Mouse (Mus musculus): Measurements from ENCODE around the gene Tmem158. TPM values are rescaled to one million over a fixed set of nuclear protein-coding genes. Genes with fewer than 3 reads are reported as not detected.

Gene Tmem158
- 7.2 and 9.8 TPM in 2 replicates for polyA plus RNA-seq (2014; fragmentation: Nextera tagmentation; extraction: Ambion mirVana)

- Histone ChIP-seq H3K4me3 (ENCODE audit: low read depth, low read length) (peak within 1 kb of the TSS; percentile 80), H3K9ac (ENCODE audit: low read depth, low read length) (peak within 1 kb of the TSS; percentile 74), H3K9me3 (ENCODE audit: control insufficient read depth, low read length) (no peaks in the 10 kb centered on the region), H3K4me1 (replicated peaks; ENCODE audit: control insufficient read depth, insufficient read depth, low read length) (no peaks in the 10 kb centered on the region; the same call in 1 of the 2 replicates), H3K4me2 (peak within 1 kb of the TSS; percentile 99), H3K36me3 (ENCODE audit: control insufficient read depth, insufficient read depth, low read length) (no peaks in the 10 kb centered on the region), H3K27me3 (replicated peaks; ENCODE audit: control insufficient read depth, insufficient read depth, low read length) (peaks cover 22% of the 10 kb centered on the region), H3K27ac (ENCODE audit: low read depth, low read length) (peak within 1 kb of the TSS; percentile 48)
- peak; percentile 92 for DNase-seq (ENCODE audit: low spot score)
- WGBS = under 1% methylated on average over 40 of the region's 40 CpGs
- peak; percentile 94 for ATAC-seq (replicated peaks; ENCODE audit: low FRiP score)
Measured at GRCm38 (mm10) chr9:123260611-123261021, at the start of gene Tmem158. Gene Tmem158 (minus strand): TSS chr9:123260764.

- H3K27me3 ChIP-seq (replicated peaks; ENCODE audit: control insufficient read depth, insufficient read depth, low read length) = no peaks in the 10 kb centered on the region
- H3K4me3 ChIP-seq (ENCODE audit: low read depth, low read length) = no peak overlapping the region
- no peak for ATAC-seq (replicated peaks; ENCODE audit: low FRiP score)
- H3K9ac ChIP-seq (ENCODE audit: low read depth, low read length) = no peak overlapping the region
- no peaks in the 10 kb centered on the region for H3K9me3 ChIP-seq (ENCODE audit: control insufficient read depth, low read length)
- H3K36me3 ChIP-seq (ENCODE audit: control insufficient read depth, insufficient read depth, low read length) = no peaks in the 10 kb centered on the region
- H3K27ac ChIP-seq (ENCODE audit: low read depth, low read length) = no peak overlapping the region
- H3K4me1 ChIP-seq (replicated peaks; ENCODE audit: control insufficient read depth, insufficient read depth, low read length) = no peaks in the 10 kb centered on the region
- no peak for DNase-seq (ENCODE audit: low spot score)
- 48% methylated on average over 2 of the region's 2 CpGs for WGBS
- no peak overlapping the region for H3K4me2 ChIP-seq
Measured at GRCm38 (mm10) chr9:123309685-123310365, 49.3 kb upstream of the Tmem158 start.

GRCm38 (mm10) chr9:123309073-123309472, 48.5 kb upstream of the Tmem158 start:
- H3K4me3 ChIP-seq (ENCODE audit: low read depth, low read length) = no peak overlapping the region
- DNase-seq (ENCODE audit: low spot score) = no peak
- no peaks in the 10 kb centered on the region for H3K4me1 ChIP-seq (replicated peaks; ENCODE audit: control insufficient read depth, insufficient read depth, low read length)
- WGBS = 59% methylated on average over 5 of the region's 5 CpGs
- no peaks in the 10 kb centered on the region for H3K9me3 ChIP-seq (ENCODE audit: control insufficient read depth, low read length)
- ATAC-seq (replicated peaks; ENCODE audit: low FRiP score) = no peak
- no peak overlapping the region for H3K27ac ChIP-seq (ENCODE audit: low read depth, low read length)
- no peaks in the 10 kb centered on the region for H3K27me3 ChIP-seq (replicated peaks; ENCODE audit: control insufficient read depth, insufficient read depth, low read length)
- H3K4me2 ChIP-seq = no peak overlapping the region
- H3K36me3 ChIP-seq (ENCODE audit: control insufficient read depth, insufficient read depth, low read length) = no peaks in the 10 kb centered on the region
- no peak overlapping the region for H3K9ac ChIP-seq (ENCODE audit: low read depth, low read length)

GRCm38 (mm10) chr9:123304917-123305316, 44.4 kb upstream of the Tmem158 start:
- 81% methylated on average over 8 of the region's 8 CpGs for WGBS
- no peaks in the 10 kb centered on the region for H3K9me3 ChIP-seq (ENCODE audit: control insufficient read depth, low read length)
- no peak overlapping the region for H3K4me3 ChIP-seq (ENCODE audit: low read depth, low read length)
- ATAC-seq (replicated peaks; ENCODE audit: low FRiP score) = no peak
- no peak overlapping the region for H3K9ac ChIP-seq (ENCODE audit: low read depth, low read length)
- no peak overlapping the region for H3K4me2 ChIP-seq
- H3K4me1 ChIP-seq (replicated peaks; ENCODE audit: control insufficient read depth, insufficient read depth, low read length) = no peaks in the 10 kb centered on the region
- no peaks in the 10 kb centered on the region for H3K36me3 ChIP-seq (ENCODE audit: control insufficient read depth, insufficient read depth, low read length)
- no peak overlapping the region for H3K27ac ChIP-seq (ENCODE audit: low read depth, low read length)
- DNase-seq (ENCODE audit: low spot score) = no peak
- H3K27me3 ChIP-seq (replicated peaks; ENCODE audit: control insufficient read depth, insufficient read depth, low read length) = no peaks in the 10 kb centered on the region

GRCm38 (mm10) chr9:123303952-123304351, 43.4 kb upstream of the Tmem158 start:
- Histone ChIP-seq H3K9ac (ENCODE audit: low read depth, low read length) (no peak overlapping the region), H3K27ac (ENCODE audit: low read depth, low read length) (no peak overlapping the region), H3K4me2 (no peak overlapping the region), H3K4me3 (ENCODE audit: low read depth, low read length) (no peak overlapping the region), H3K27me3 (replicated peaks; ENCODE audit: control insufficient read depth, insufficient read depth, low read length) (no peaks in the 10 kb centered on the region), H3K4me1 (replicated peaks; ENCODE audit: control insufficient read depth, insufficient read depth, low read length) (no peaks in the 10 kb centered on the region), H3K9me3 (ENCODE audit: control insufficient read depth, low read length) (no peaks in the 10 kb centered on the region), H3K36me3 (ENCODE audit: control insufficient read depth, insufficient read depth, low read length) (no peaks in the 10 kb centered on the region)
- no peak for DNase-seq (ENCODE audit: low spot score)
- ATAC-seq (replicated peaks; ENCODE audit: low FRiP score) = no peak
- 85% methylated on average over 7 of the region's 7 CpGs for WGBS

GRCm38 (mm10) chr9:123302759-123303313, 42.3 kb upstream of the Tmem158 start:
- H3K4me3 ChIP-seq (ENCODE audit: low read depth, low read length) = no peak overlapping the region
- ATAC-seq (replicated peaks; ENCODE audit: low FRiP score) = no peak
- H3K4me2 ChIP-seq = no peak overlapping the region
- no peak overlapping the region for H3K27ac ChIP-seq (ENCODE audit: low read depth, low read length)
- no peaks in the 10 kb centered on the region for H3K9me3 ChIP-seq (ENCODE audit: control insufficient read depth, low read length)
- no peaks in the 10 kb centered on the region for H3K36me3 ChIP-seq (ENCODE audit: control insufficient read depth, insufficient read depth, low read length)
- no peaks in the 10 kb centered on the region for H3K27me3 ChIP-seq (replicated peaks; ENCODE audit: control insufficient read depth, insufficient read depth, low read length)
- 79% methylated on average over 2 of the region's 2 CpGs for WGBS
- DNase-seq (ENCODE audit: low spot score) = no peak
- H3K9ac ChIP-seq (ENCODE audit: low read depth, low read length) = no peak overlapping the region
- H3K4me1 ChIP-seq (replicated peaks; ENCODE audit: control insufficient read depth, insufficient read depth, low read length) = no peaks in the 10 kb centered on the region

GRCm38 (mm10) chr9:123297862-123298261, 37.3 kb upstream of the Tmem158 start:
- H3K4me2 ChIP-seq = no peak overlapping the region
- H3K4me1 ChIP-seq (replicated peaks; ENCODE audit: control insufficient read depth, insufficient read depth, low read length) = no peaks in the 10 kb centered on the region
- no peaks in the 10 kb centered on the region for H3K9me3 ChIP-seq (ENCODE audit: control insufficient read depth, low read length)
- H3K36me3 ChIP-seq (ENCODE audit: control insufficient read depth, insufficient read depth, low read length) = no peaks in the 10 kb centered on the region
- 93% methylated on average over 7 of the region's 7 CpGs for WGBS
- H3K9ac ChIP-seq (ENCODE audit: low read depth, low read length) = no peak overlapping the region
- H3K4me3 ChIP-seq (ENCODE audit: low read depth, low read length) = no peak overlapping the region
- DNase-seq (ENCODE audit: low spot score) (no peak), ATAC-seq (replicated peaks; ENCODE audit: low FRiP score) (no peak)
- H3K27ac ChIP-seq (ENCODE audit: low read depth, low read length) = no peak overlapping the region
- H3K27me3 ChIP-seq (replicated peaks; ENCODE audit: control insufficient read depth, insufficient read depth, low read length) = no peaks in the 10 kb centered on the region

GRCm38 (mm10) chr9:123296229-123296628, 35.7 kb upstream of the Tmem158 start:
- Histone ChIP-seq H3K27me3 (replicated peaks; ENCODE audit: control insufficient read depth, insufficient read depth, low read length) (no peaks in the 10 kb centered on the region), H3K4me1 (replicated peaks; ENCODE audit: control insufficient read depth, insufficient read depth, low read length) (no peaks in the 10 kb centered on the region), H3K4me3 (ENCODE audit: low read depth, low read length) (no peak overlapping the region), H3K36me3 (ENCODE audit: control insufficient read depth, insufficient read depth, low read length) (no peaks in the 10 kb centered on the region), H3K4me2 (no peak overlapping the region), H3K9me3 (ENCODE audit: control insufficient read depth, low read length) (no peaks in the 10 kb centered on the region), H3K9ac (ENCODE audit: low read depth, low read length) (no peak overlapping the region), H3K27ac (ENCODE audit: low read depth, low read length) (no peak overlapping the region)
- DNase-seq (ENCODE audit: low spot score) (no peak), ATAC-seq (replicated peaks; ENCODE audit: low FRiP score) (no peak)

- H3K4me3 ChIP-seq (ENCODE audit: low read depth, low read length) = no peak overlapping the region
- no peak overlapping the region for H3K27ac ChIP-seq (ENCODE audit: low read depth, low read length)
- no peak overlapping the region for H3K9ac ChIP-seq (ENCODE audit: low read depth, low read length)
- H3K4me1 ChIP-seq (replicated peaks; ENCODE audit: control insufficient read depth, insufficient read depth, low read length) = no peaks in the 10 kb centered on the region
- H3K27me3 ChIP-seq (replicated peaks; ENCODE audit: control insufficient read depth, insufficient read depth, low read length) = no peaks in the 10 kb centered on the region
- H3K36me3 ChIP-seq (ENCODE audit: control insufficient read depth, insufficient read depth, low read length) = no peaks in the 10 kb centered on the region
- no peaks in the 10 kb centered on the region for H3K9me3 ChIP-seq (ENCODE audit: control insufficient read depth, low read length)
- no peak overlapping the region for H3K4me2 ChIP-seq
- WGBS = 81% methylated on average over 5 of the region's 5 CpGs
- DNase-seq (ENCODE audit: low spot score) = no peak
- no peak for ATAC-seq (replicated peaks; ENCODE audit: low FRiP score)
Measured at GRCm38 (mm10) chr9:123294581-123294980, 34.0 kb upstream of the Tmem158 start.
